Comparison of ENCODE assay signal across 17 mouse cellular contexts in the genomic region with DNA sequence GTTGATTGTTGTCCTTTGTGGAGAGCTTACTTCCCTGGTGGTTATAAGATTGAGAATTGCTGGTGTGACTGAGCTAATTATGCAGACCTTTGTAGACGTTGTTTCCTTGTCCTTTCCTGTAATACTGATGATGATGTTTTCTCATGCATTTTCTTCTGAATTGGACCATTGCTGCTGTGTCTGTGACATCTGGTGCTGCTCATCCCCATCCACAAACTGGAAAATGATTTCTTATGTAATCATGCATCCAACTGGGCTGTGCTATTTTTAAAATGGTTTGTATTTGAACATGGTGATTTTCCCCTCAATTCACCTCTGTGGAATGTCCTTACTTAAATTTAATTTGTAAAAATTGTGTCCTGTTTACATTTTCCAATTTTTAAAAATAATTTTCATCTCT. TPM values are rescaled to one million over a fixed set of nuclear protein-coding genes. Genes with fewer than 3 reads are reported as not detected.
DNase-seq lines count a peak whose midpoint lies in the region; TF ChIP-seq lines count a peak whose summit lies in the region.
"Had no signal": no experiment of that assay in that cellular context is flagged by ENCODE, and none has a peak within 500 bp of the region (broad histone marks: within the 10 kb centered on the region; RNA-seq: fewer than 3 reads in every experiment).

No protein-coding gene starts in this region.

- TF ChIP-seq CTCF in layer of hippocampus, adult 2 months (conservative IDR thresholded peaks at IDR 0.05), result no peak
- TF ChIP-seq CTCF in left cerebral cortex, adult 2 months (IDR thresholded peaks at IDR 0.05), result no peak
- TF ChIP-seq CTCF in gastrocnemius, adult 2 months (IDR thresholded peaks at IDR 0.05), result no peak

- intact Hi-C loops in left cerebral cortex, adult 2 months (cut with DNase I), result no loop called here
- intact Hi-C loops in left cerebral cortex, postnatal 36 days (cut with DNase I), result no loop called here
- intact Hi-C loops in gastrocnemius, adult 2 months (cut with DNase I), result loop anchor here (10.0 kb wide), 1 partner anchor 258 kb away; no protein-coding TSS in a partner anchor

- DNase-seq in layer of hippocampus, adult 2 months (ENCODE audit: low spot score in 2 of 2), result peak in 1 of 2 experiments; percentile 35
- DNase-seq in layer of hippocampus, postnatal 25 days (ENCODE audit: extremely low spot score in 1 of 2, low spot score in 1 of 2), result no peak
- DNase-seq in left cerebral cortex, adult 2 months (ENCODE audit: extremely low spot score in 1 of 2, low spot score in 2 of 2), result no peak
- DNase-seq in left cerebral cortex, postnatal 36 days (ENCODE audit: low spot score in 2 of 2), result no peak
- peak; percentile 46 for DNase-seq in telencephalon, adult 2 months (ENCODE audit: low read depth, low spot score)
- DNase-seq in gastrocnemius, adult 2 months, result no peak
- DNase-seq: adrenal gland, adult 2 months; adrenal gland, postnatal 10 days; adrenal gland, postnatal 25 days; cerebellum, adult 11-12 months; cerebellum, adult 9-10 months; cerebellum, postnatal 10 days; cerebellum, postnatal 25 days had no signal

- H3K4me3 ChIP-seq in layer of hippocampus, adult 2 months, result no peak overlapping the region
- H3K4me3 ChIP-seq in left cerebral cortex, adult 2 months, result no peak overlapping the region
- H3K4me3 ChIP-seq in gastrocnemius, adult 2 months, result no peak overlapping the region
- H3K4me3 ChIP-seq: embryonic facial prominence, embryonic 10.5 days; embryonic facial prominence, embryonic 12.5 days; forebrain, embryonic 13.5 days; forebrain, embryonic 15.5 days had no signal

- H3K27ac ChIP-seq in layer of hippocampus, adult 2 months, result peak overlapping the region; percentile 62
- H3K27ac ChIP-seq in left cerebral cortex, adult 2 months, result peak overlapping the region; percentile 13
- no peak overlapping the region for H3K27ac ChIP-seq in gastrocnemius, adult 2 months
- H3K27ac ChIP-seq: embryonic facial prominence, embryonic 10.5 days; embryonic facial prominence, embryonic 12.5 days; forebrain, embryonic 13.5 days; forebrain, embryonic 15.5 days had no signal

RNA-seq across cellular contexts. Expression of gene Ttc14, which starts 7.5 kb away (rescaled TPM):
- 100 to 1,000 TPM in 1 of 2 experiments, 10 to 100 TPM in 1; 80.7 to 101 TPM for total RNA-seq in layer of hippocampus, adult 2 months (2021)
- total RNA-seq in layer of hippocampus, postnatal 25 days (2021), result 10 to 100 TPM; 68.1 to 94.9 TPM
- 10 to 100 TPM; 87.3 to 91.6 TPM for total RNA-seq in left cerebral cortex, adult 2 months (2021)
- 10 to 100 TPM; 57.1 to 93.7 TPM for total RNA-seq in left cerebral cortex, postnatal 36 days (2021)
- total RNA-seq in gastrocnemius, adult 2 months (2021), result 10 to 100 TPM; 11.2 to 12.9 TPM

RNA-seq across cellular contexts. Expression of gene Ccdc39, which starts 37.0 kb away (rescaled TPM):
- 10 to 100 TPM; 28.2 to 32.0 TPM for total RNA-seq in layer of hippocampus, adult 2 months (2021)
- total RNA-seq in layer of hippocampus, postnatal 25 days (2021), result 10 to 100 TPM; 20.9 to 36.2 TPM
- total RNA-seq in left cerebral cortex, adult 2 months (2021), result 10 to 100 TPM; 27.4 to 28.1 TPM
- 10 to 100 TPM; 16.7 to 39.2 TPM for total RNA-seq in left cerebral cortex, postnatal 36 days (2021)
- total RNA-seq in gastrocnemius, adult 2 months (2021), result under 1 TPM; 0.11 to 0.23 TPM

Comparison
In these comparisons a context has a peak if more than half of its experiments do, and no peak if none do; other contexts are left out.
1. RNA of gene Ttc14, which starts 7.5 kb away (total RNA-seq): 80.7 to 101 TPM in layer of hippocampus, adult 2 months, 68.1 to 94.9 TPM in layer of hippocampus, postnatal 25 days, 57.1 to 93.7 TPM in left cerebral cortex, postnatal 36 days and 87.3 to 91.6 TPM in left cerebral cortex, adult 2 months; 11.2 to 12.9 TPM in gastrocnemius, adult 2 months; every median in the first group is over 4 times any median in the second.
2. RNA of gene Ccdc39, which starts 37.0 kb away (total RNA-seq): 16.7 to 39.2 TPM in left cerebral cortex, postnatal 36 days, 20.9 to 36.2 TPM in layer of hippocampus, postnatal 25 days, 28.2 to 32.0 TPM in layer of hippocampus, adult 2 months and 27.4 to 28.1 TPM in left cerebral cortex, adult 2 months; 0.11 to 0.23 TPM in gastrocnemius, adult 2 months; every median in the first group is over 10 times any median in the second.